Comparison of ENCODE assay signal across 12 mouse cellular contexts in genomic region chr13:23502031-23502567, GRCm38 (mm10). TPM values are rescaled to one million over a fixed set of nuclear protein-coding genes. Genes with fewer than 3 reads are reported as not detected.
A peak's percentile ranks its signal among the peaks of the same experiment; 100 is the strongest.
DNase-seq lines count a peak whose midpoint lies in the region; ATAC-seq and TF ChIP-seq lines count a peak whose summit lies in the region.
"Had no signal": no experiment of that assay in that cellular context is flagged by ENCODE, and none has a peak within 500 bp of the region (broad histone marks: within the 10 kb centered on the region; RNA-seq: fewer than 3 reads in every experiment).

No protein-coding gene starts in this region.

- peaks cover 6% of the 10 kb centered on the region; the same call in 1 of the 2 replicates for H3K4me1 ChIP-seq in forebrain, embryonic 11.5 days (replicated peaks; ENCODE audit: control insufficient read depth, insufficient read depth, low read length)
- peaks cover 7% of the 10 kb centered on the region for H3K4me1 ChIP-seq in forebrain, embryonic 16.5 days (replicated peaks; ENCODE audit: control insufficient read depth, insufficient read depth, low read length)
- peaks cover 26% of the 10 kb centered on the region for H3K4me1 ChIP-seq in lung, embryonic 14.5 days (ENCODE audit: insufficient read depth)
- no peaks in the 10 kb centered on the region for H3K4me1 ChIP-seq in lung, adult 2 months (ENCODE audit: control insufficient read depth, insufficient read depth, low read length)
- H3K4me1 ChIP-seq in embryonic facial prominence, embryonic 12.5 days, result peaks cover 16% of the 10 kb centered on the region
- H3K4me1 ChIP-seq in liver, embryonic 13.5 days (replicated peaks), result peaks cover 78% of the 10 kb centered on the region

- 28% methylated on average over 9 of the region's 9 CpGs for WGBS in forebrain, embryonic 11.5 days
- WGBS in forebrain, embryonic 16.5 days, result 34% methylated on average over 9 of the region's 9 CpGs
- WGBS in lung, embryonic 14.5 days, result 37% methylated on average over 9 of the region's 9 CpGs
- 57% methylated on average over 9 of the region's 9 CpGs for WGBS in lung, adult 2 months
- 35% methylated on average over 9 of the region's 9 CpGs for WGBS in embryonic facial prominence, embryonic 12.5 days
- WGBS in liver, embryonic 13.5 days (ENCODE audit: insufficient replicate concordance), result 19% methylated on average over 9 of the region's 9 CpGs

- H3K9me3 ChIP-seq in forebrain, embryonic 11.5 days (ENCODE audit: control insufficient read depth, low read length), result no peaks in the 10 kb centered on the region
- no peaks in the 10 kb centered on the region for H3K9me3 ChIP-seq in forebrain, embryonic 16.5 days (ENCODE audit: control insufficient read depth, low read length)
- no peaks in the 10 kb centered on the region for H3K9me3 ChIP-seq in lung, embryonic 14.5 days (ENCODE audit: low read depth, low read length)
- H3K9me3 ChIP-seq in embryonic facial prominence, embryonic 12.5 days, result no peaks in the 10 kb centered on the region
- H3K9me3 ChIP-seq in liver, embryonic 13.5 days (replicated peaks), result no peaks in the 10 kb centered on the region

- no peak for DNase-seq in forebrain, embryonic 11.5 days (ENCODE audit: low spot score)
- DNase-seq in lung, embryonic 14.5 days, result no peak
- no peak for DNase-seq in lung, adult 2 months
- no peak for DNase-seq in liver, embryonic 13.5 days
- DNase-seq in frontal cortex, postnatal 10 days (ENCODE audit: low spot score in 2 of 2), result no peak
- DNase-seq: kidney, postnatal 10 days; right cerebral cortex, adult 18-20 months had no signal

- TF ChIP-seq CTCF in lung, embryonic 14.5 days (IDR thresholded peaks at IDR 0.05; ENCODE audit: low read depth), result no peak
- TF ChIP-seq CTCF in lung, adult 2 months (IDR thresholded peaks at IDR 0.05; ENCODE audit: insufficient read depth, low read length), result no peak

- TF ChIP-seq POLR2A in lung, adult 2 months (IDR thresholded peaks at IDR 0.05; ENCODE audit: borderline replicate concordance, extremely low read depth, low read depth, low read length), result no peak

- no peaks in the 10 kb centered on the region for H3K36me3 ChIP-seq in forebrain, embryonic 11.5 days (ENCODE audit: control insufficient read depth, insufficient read depth, low read length)
- H3K36me3 ChIP-seq in forebrain, embryonic 16.5 days (ENCODE audit: control insufficient read depth, insufficient read depth), result no peaks in the 10 kb centered on the region
- H3K36me3 ChIP-seq in lung, embryonic 14.5 days (ENCODE audit: insufficient read depth), result no peaks in the 10 kb centered on the region
- no peaks in the 10 kb centered on the region for H3K36me3 ChIP-seq in embryonic facial prominence, embryonic 12.5 days
- no peaks in the 10 kb centered on the region for H3K36me3 ChIP-seq in liver, embryonic 13.5 days

- ATAC-seq in forebrain, embryonic 11.5 days (replicated peaks; ENCODE audit: low FRiP score), result no peak
- ATAC-seq in forebrain, embryonic 16.5 days, result no peak
- no peak for ATAC-seq in lung, embryonic 14.5 days (ENCODE audit: insufficient read depth)
- ATAC-seq in embryonic facial prominence, embryonic 12.5 days (ENCODE audit: insufficient number of reproducible peaks, insufficient read depth, low FRiP score, low TSS enrichment), result no peak
- ATAC-seq in liver, embryonic 13.5 days (ENCODE audit: low read depth), result no peak
- ATAC-seq in monocyte, adult 5-6 weeks (replicated peaks; ENCODE audit: insufficient number of reproducible peaks, low FRiP score, low TSS enrichment, poor library complexity, severe bottlenecking), result no peak

- peak overlapping the region; percentile 11; the same call in 1 of the 2 replicates for H3K4me3 ChIP-seq in forebrain, embryonic 11.5 days (ENCODE audit: low read depth, low read length)
- H3K4me3 ChIP-seq in forebrain, embryonic 16.5 days (replicated peaks; ENCODE audit: low read length), result no peak overlapping the region
- peak overlapping the region; percentile 26 for H3K4me3 ChIP-seq in lung, embryonic 14.5 days (ENCODE audit: low read depth, low read length)
- H3K4me3 ChIP-seq in lung, adult 2 months (replicated peaks; ENCODE audit: extremely low read depth, low read depth, low read length), result no peak overlapping the region
- no peak overlapping the region for H3K4me3 ChIP-seq in embryonic facial prominence, embryonic 12.5 days
- H3K4me3 ChIP-seq in liver, embryonic 13.5 days (replicated peaks), result peak overlapping the region; percentile 51

- H3K9ac ChIP-seq in forebrain, embryonic 11.5 days (ENCODE audit: low read length), result no peak overlapping the region
- H3K9ac ChIP-seq in forebrain, embryonic 16.5 days (replicated peaks; ENCODE audit: low read depth, low read length), result no peak overlapping the region
- H3K9ac ChIP-seq in lung, embryonic 14.5 days, result no peak overlapping the region
- H3K9ac ChIP-seq in embryonic facial prominence, embryonic 12.5 days, result no peak overlapping the region
- H3K9ac ChIP-seq in liver, embryonic 13.5 days, result peak overlapping the region; percentile 59

- peak overlapping the region; percentile 24 for H3K4me2 ChIP-seq in forebrain, embryonic 11.5 days (ENCODE audit: low read depth, low read length, severe bottlenecking)
- H3K4me2 ChIP-seq in forebrain, embryonic 16.5 days (ENCODE audit: low read length), result no peak overlapping the region
- peak overlapping the region; percentile 58 for H3K4me2 ChIP-seq in lung, embryonic 14.5 days
- peak overlapping the region; percentile 41 for H3K4me2 ChIP-seq in embryonic facial prominence, embryonic 12.5 days (replicated peaks)
- H3K4me2 ChIP-seq in liver, embryonic 13.5 days, result peak overlapping the region; percentile 76

- no peaks in the 10 kb centered on the region for H3K27me3 ChIP-seq in forebrain, embryonic 11.5 days (ENCODE audit: control insufficient read depth, insufficient read depth, low read length)
- 0 out of 2 replicates have a peak, but pooled peaks cover 2% of the 10 kb centered on the region for H3K27me3 ChIP-seq in forebrain, embryonic 16.5 days (replicated peaks; ENCODE audit: control insufficient read depth, insufficient read depth, low read length)
- H3K27me3 ChIP-seq in lung, embryonic 14.5 days (ENCODE audit: insufficient read depth, low read length), result no peaks in the 10 kb centered on the region
- H3K27me3 ChIP-seq in embryonic facial prominence, embryonic 12.5 days, result no peaks in the 10 kb centered on the region
- H3K27me3 ChIP-seq in liver, embryonic 13.5 days, result no peaks in the 10 kb centered on the region

- H3K27ac ChIP-seq in forebrain, embryonic 11.5 days (ENCODE audit: low read depth, low read length), result no peak overlapping the region
- no peak overlapping the region for H3K27ac ChIP-seq in forebrain, embryonic 16.5 days (ENCODE audit: low read length)
- H3K27ac ChIP-seq in lung, embryonic 14.5 days (ENCODE audit: low read depth), result no peak overlapping the region
- no peak overlapping the region for H3K27ac ChIP-seq in embryonic facial prominence, embryonic 12.5 days
- H3K27ac ChIP-seq in liver, embryonic 13.5 days, result 0 out of 2 replicates have a peak overlapping the region, but pooled peaks have one; percentile 51

RNA-seq across cellular contexts. Expression of gene Btn2a2, which starts 13.4 kb away (rescaled TPM):
- polyA plus RNA-seq in forebrain, embryonic 11.5 days (2014; fragmentation: Nextera tagmentation; extraction: Ambion mirVana), result 0.48 and 0.59 TPM in 2 replicates
- 0.18 TPM in 1 of 2 replicates, not detected in the other for polyA plus RNA-seq in forebrain, embryonic 16.5 days (2015; fragmentation: Nextera tagmentation; extraction: Ambion mirVana)
- polyA plus RNA-seq in lung, embryonic 14.5 days (2014; fragmentation: Nextera tagmentation; extraction: Ambion mirVana), result 0.63 and 0.73 TPM in 2 replicates
- polyA plus RNA-seq in lung, adult 2 months (2012; rRNA removed), result not detected in 2 replicates
- polyA plus RNA-seq in embryonic facial prominence, embryonic 12.5 days (2016; fragmentation: Nextera tagmentation; extraction: Ambion mirVana), result 1.6 TPM in 2 replicates
- not detected in 2 replicates for polyA plus RNA-seq in liver, embryonic 13.5 days (2015; fragmentation: Nextera tagmentation; extraction: Ambion mirVana)
- total RNA-seq in monocyte, adult 5-6 weeks (2017), result not detected in 3 replicates
- polyA plus RNA-seq: gonadal fat pad, adult 2 months had no signal

RNA-seq across cellular contexts. Expression of gene Hist1h4h, which starts 28.8 kb away (rescaled TPM):
- 2.0 and 4.9 TPM in 2 replicates for polyA plus RNA-seq in forebrain, embryonic 11.5 days (2014; fragmentation: Nextera tagmentation; extraction: Ambion mirVana)
- 2.9 and 4.6 TPM in 2 replicates for polyA plus RNA-seq in forebrain, embryonic 16.5 days (2015; fragmentation: Nextera tagmentation; extraction: Ambion mirVana)
- 7.1 and 7.6 TPM in 2 replicates for polyA plus RNA-seq in lung, embryonic 14.5 days (2014; fragmentation: Nextera tagmentation; extraction: Ambion mirVana)
- polyA plus RNA-seq in lung, adult 2 months (2012; rRNA removed), result 27.1 and 28.0 TPM in 2 replicates
- 6.2 and 6.8 TPM in 2 replicates for polyA plus RNA-seq in embryonic facial prominence, embryonic 12.5 days (2016; fragmentation: Nextera tagmentation; extraction: Ambion mirVana)
- polyA plus RNA-seq in liver, embryonic 13.5 days (2015; fragmentation: Nextera tagmentation; extraction: Ambion mirVana), result 3.8 and 5.9 TPM in 2 replicates
- total RNA-seq in monocyte, adult 5-6 weeks (2017), result 24.5 to 149 TPM (median 46.4 TPM) in 3 replicates

RNA-seq across cellular contexts. Expression of gene Hist1h2af, which starts 31.6 kb away (rescaled TPM):
- polyA plus RNA-seq in forebrain, embryonic 11.5 days (2014; fragmentation: Nextera tagmentation; extraction: Ambion mirVana), result 7.7 and 9.3 TPM in 2 replicates
- polyA plus RNA-seq in forebrain, embryonic 16.5 days (2015; fragmentation: Nextera tagmentation; extraction: Ambion mirVana), result not detected in 2 replicates
- 13.0 and 14.6 TPM in 2 replicates for polyA plus RNA-seq in lung, embryonic 14.5 days (2014; fragmentation: Nextera tagmentation; extraction: Ambion mirVana)
- 28.7 and 47.1 TPM in 2 replicates for polyA plus RNA-seq in lung, adult 2 months (2012; rRNA removed)
- polyA plus RNA-seq in embryonic facial prominence, embryonic 12.5 days (2016; fragmentation: Nextera tagmentation; extraction: Ambion mirVana), result 10.7 and 15.5 TPM in 2 replicates
- polyA plus RNA-seq in liver, embryonic 13.5 days (2015; fragmentation: Nextera tagmentation; extraction: Ambion mirVana), result 7.7 and 13.6 TPM in 2 replicates
- total RNA-seq in monocyte, adult 5-6 weeks (2017), result 1.4 to 11.6 TPM in 2 of 3 replicates, not detected in the other

RNA-seq across cellular contexts. Expression of gene Hist1h3g, which starts 33.1 kb away (rescaled TPM):
- 5.2 and 5.7 TPM in 2 replicates for polyA plus RNA-seq in forebrain, embryonic 11.5 days (2014; fragmentation: Nextera tagmentation; extraction: Ambion mirVana)
- 1.5 and 3.2 TPM in 2 replicates for polyA plus RNA-seq in forebrain, embryonic 16.5 days (2015; fragmentation: Nextera tagmentation; extraction: Ambion mirVana)
- 6.6 and 7.5 TPM in 2 replicates for polyA plus RNA-seq in lung, embryonic 14.5 days (2014; fragmentation: Nextera tagmentation; extraction: Ambion mirVana)
- polyA plus RNA-seq in lung, adult 2 months (2012; rRNA removed), result 2.1 and 2.3 TPM in 2 replicates
- 7.8 and 11.8 TPM in 2 replicates for polyA plus RNA-seq in embryonic facial prominence, embryonic 12.5 days (2016; fragmentation: Nextera tagmentation; extraction: Ambion mirVana)
- polyA plus RNA-seq in liver, embryonic 13.5 days (2015; fragmentation: Nextera tagmentation; extraction: Ambion mirVana), result 10.3 and 17.1 TPM in 2 replicates
- total RNA-seq in monocyte, adult 5-6 weeks (2017), result not detected in 3 replicates

RNA-seq across cellular contexts. Expression of gene Btn1a1, which starts 36.4 kb away (rescaled TPM):
- polyA plus RNA-seq in forebrain, embryonic 11.5 days (2014; fragmentation: Nextera tagmentation; extraction: Ambion mirVana), result 0.17 and 0.19 TPM in 2 replicates
- 0.06 and 0.22 TPM in 2 replicates for polyA plus RNA-seq in forebrain, embryonic 16.5 days (2015; fragmentation: Nextera tagmentation; extraction: Ambion mirVana)
- polyA plus RNA-seq in lung, embryonic 14.5 days (2014; fragmentation: Nextera tagmentation; extraction: Ambion mirVana), result 0.07 and 0.18 TPM in 2 replicates
- not detected in 2 replicates for polyA plus RNA-seq in lung, adult 2 months (2012; rRNA removed)
- 0.10 and 0.20 TPM in 2 replicates for polyA plus RNA-seq in embryonic facial prominence, embryonic 12.5 days (2016; fragmentation: Nextera tagmentation; extraction: Ambion mirVana)
- 1.5 and 2.0 TPM in 2 replicates for polyA plus RNA-seq in liver, embryonic 13.5 days (2015; fragmentation: Nextera tagmentation; extraction: Ambion mirVana)
- total RNA-seq in monocyte, adult 5-6 weeks (2017), result not detected in 3 replicates
- total RNA-seq: left cerebral cortex, postnatal 36 days had no signal

Comparison
In these comparisons a context has a peak if more than half of its experiments do, and no peak if none do; other contexts are left out.
1. H3K4me3 ChIP-seq: peak in forebrain, embryonic 11.5 days (single experiment), lung, embryonic 14.5 days (single experiment) and liver, embryonic 13.5 days (single experiment); none in forebrain, embryonic 16.5 days (single experiment), lung, adult 2 months (single experiment) and embryonic facial prominence, embryonic 12.5 days (single experiment).